Mouse (Mus musculus) right cerebral cortex, adult 2 months (tissue): ENCODE data around the gene Neurog2.

Experiments used
- DNase-seq, 2 experiments: peaks; one replicate each; pipeline ENCODE4 v3.0.0; 2021 to 2022; ENCODE audit warnings: low spot score in 2 of 2

Gene Neurog2

DNA sequence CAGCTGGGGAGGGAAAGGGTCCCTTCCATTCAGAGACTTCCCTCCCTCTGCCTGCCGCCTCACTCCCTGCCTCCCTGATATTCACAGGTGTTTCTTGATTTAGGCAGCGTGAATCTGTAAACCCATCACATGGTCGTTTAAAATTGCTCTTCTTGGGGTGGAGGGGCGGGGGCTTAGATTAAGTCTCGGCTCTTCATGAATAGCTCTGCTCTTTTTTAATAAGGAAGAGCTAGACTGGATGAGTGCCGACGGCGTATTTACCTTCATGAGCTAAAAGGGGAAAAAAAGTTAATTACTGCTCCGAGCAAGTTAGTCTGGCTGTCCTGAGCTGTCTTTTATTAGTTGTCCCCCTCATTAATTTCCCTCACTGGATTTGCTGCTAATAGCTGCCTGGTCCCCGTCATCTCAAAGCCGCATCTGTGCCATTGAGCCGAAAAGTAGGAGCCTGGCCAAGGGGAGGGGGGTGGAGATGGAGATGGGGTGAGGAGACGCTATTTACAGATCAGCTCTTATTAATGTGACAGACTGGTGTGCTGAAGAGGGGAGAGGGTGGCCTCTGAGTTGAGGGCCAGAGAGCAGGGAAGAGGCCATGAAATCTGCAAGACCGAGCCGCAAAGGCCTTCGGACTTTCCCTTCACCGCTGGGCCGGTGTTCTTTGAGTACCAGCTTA is 13.4 kb downstream of the Neurog2 start:
- no peak for DNase-seq

DNA sequence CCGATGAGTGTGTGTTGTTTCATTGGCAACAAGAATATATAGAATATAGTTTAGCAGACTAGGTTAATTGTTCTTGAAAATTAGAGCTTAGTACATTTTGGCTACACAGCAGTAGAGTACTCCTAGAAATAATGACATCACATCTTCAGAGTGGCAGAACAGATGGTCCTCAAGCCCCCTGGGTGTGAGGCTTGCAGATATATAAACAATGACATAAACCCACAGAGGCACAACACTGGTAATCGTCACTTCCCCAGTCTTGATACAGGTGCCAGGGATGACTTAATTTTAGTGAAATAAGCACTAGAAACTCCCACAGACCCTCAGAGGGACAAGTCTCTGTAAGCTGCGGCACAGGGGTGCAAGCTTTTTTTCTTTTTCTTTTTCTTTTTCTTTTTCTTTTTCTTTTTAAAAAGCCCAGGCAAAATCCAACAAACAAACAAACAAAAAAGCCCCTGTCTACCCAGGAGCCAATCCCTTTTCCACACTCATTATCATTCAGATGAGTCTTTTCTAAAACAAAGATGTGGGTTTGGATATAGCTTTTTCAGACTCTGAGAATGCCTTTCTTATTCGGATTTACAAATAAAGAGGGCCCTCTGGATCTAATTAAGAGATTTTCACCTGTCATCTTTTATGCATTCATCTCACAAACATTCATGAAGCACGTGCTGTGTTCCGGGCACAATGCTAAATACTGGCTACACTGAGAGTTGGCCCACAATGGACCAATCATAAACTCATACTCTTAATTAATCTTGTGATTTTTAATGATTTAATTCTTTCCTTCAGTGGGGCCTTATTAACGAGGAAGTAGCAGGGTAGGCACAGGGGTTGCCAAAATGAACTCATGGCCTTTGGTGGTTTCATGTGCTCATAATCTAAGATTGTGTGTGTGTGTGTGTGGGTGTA is 19.1 kb downstream of the Neurog2 start:
- no peak for DNase-seq

DNA sequence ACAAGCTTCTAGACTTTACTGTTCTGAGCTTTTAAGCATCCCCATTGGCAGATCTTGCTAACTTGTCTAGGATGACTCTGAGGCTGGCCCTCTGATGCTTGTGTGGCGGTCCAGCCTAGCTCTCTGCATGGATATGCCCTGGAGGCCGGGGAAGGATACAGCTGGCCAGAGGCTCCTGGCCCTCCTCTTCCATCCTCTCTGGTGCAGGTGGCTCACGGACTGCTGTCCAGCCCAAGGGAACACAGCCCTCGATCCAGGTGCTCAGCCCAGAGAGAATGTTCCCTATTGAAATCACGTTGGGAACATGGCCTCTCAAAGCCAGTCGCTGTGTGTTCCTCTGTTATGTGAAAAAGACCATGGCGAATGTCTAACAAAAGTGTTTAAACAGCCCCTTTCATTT is 27.8 kb downstream of the Neurog2 start:
- no peak for DNase-seq

DNA sequence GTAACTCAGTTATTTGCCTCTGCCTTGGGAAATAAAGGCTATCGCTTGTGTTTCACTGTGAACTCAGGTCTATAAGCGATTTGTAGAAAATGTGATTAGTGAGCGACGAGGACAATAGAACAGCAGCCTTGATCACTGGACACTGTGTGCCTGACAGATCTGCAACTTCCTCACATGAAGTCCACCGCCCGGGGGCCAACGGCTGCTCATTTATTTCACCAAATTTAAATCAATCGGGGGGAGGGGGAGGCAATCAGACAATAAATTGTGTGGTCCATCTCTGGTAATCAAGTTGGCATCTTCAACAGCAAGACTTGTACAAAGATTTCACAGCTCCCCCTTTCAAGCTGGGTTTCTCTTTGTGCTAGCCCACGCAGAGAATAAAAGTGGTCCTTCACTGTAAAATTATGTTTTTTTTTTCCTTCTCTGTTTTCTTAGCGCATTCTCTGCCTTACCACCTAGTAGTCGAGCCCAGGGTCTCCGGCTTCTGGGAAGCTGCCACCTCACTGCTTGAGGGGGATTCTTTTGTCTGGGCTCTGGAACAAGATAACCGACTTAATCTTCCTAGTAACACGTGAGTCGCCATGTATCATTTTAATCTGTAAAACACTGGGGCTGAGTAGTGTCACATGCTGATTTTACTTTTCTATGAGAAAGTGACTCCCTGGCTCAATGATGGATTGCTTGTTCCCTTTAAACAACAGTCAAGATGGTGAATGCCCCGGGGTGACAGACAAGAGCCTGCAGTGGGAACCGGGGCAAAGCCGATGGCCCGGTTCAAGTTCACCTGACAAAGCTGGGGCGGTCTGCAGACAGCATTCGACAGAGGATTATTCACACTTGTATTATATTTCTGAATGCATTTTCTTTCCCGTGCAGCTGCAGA is 29.0 kb downstream of the Neurog2 start:
- DNase-seq = no peak

DNA sequence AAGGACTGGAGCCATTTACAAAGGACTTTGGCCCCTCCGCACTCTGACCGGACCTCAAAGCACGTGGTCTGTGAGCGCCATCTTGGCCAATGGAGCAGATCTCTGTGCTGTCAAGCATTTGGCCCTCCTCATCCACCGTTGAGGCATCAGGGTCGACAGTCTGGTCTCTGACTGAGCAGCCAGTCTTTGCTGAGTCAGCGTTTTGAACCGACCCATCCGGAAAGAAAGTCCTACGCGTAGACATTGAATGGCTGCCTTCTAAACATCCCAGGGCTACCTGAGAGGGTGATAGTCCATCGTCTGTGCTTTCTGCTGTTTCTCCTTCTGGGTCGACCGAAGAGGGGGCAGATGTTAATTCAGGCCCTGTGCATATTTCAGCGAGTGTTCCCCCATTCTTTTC is 46.8 kb downstream of the Neurog2 start:
- DNase-seq = no peak
